Mouse (Mus musculus) liver, embryonic 16.5 days (tissue): ENCODE results near the gene Il22ra2. TPM values are rescaled to one million over a fixed set of nuclear protein-coding genes. Genes with fewer than 3 reads are reported as not detected.
A peak's percentile ranks its signal among the peaks of the same experiment; 100 is the strongest.

Experiments used
- ATAC-seq: fragments of 200-750 bp; cut with Nextera tagmentation; 2 replicates; pipeline ENCODE4 v1.8.0; 2017; ENCODE audit warnings: low read depth, mild to moderate bottlenecking, moderate number of reproducible peaks, moderate library complexity
- H3K27ac ChIP-seq: fragments of 300-500 bp; sonication (generic); 2 replicates; pipeline ENCODE4 v1.5.1; 2014; ENCODE audit warnings: mild to moderate bottlenecking, low read length
- H3K27me3 ChIP-seq: fragments of 300-500 bp; sonication (generic); 2 replicates; pipeline ENCODE4 v1.6.1; 2014; ENCODE audit warnings: low read depth, low read length, mixed read lengths; ENCODE audit not compliant: control insufficient read depth, insufficient read depth
- H3K36me3 ChIP-seq: fragments of 300-500 bp; sonication (generic); 2 replicates; pipeline ENCODE4 v1.6.1; 2014; ENCODE audit warnings: mild to moderate bottlenecking; ENCODE audit not compliant: control insufficient read depth, insufficient read depth
- H3K4me1 ChIP-seq: fragments of 300-500 bp; sonication (generic); 2 replicates; pipeline ENCODE4 v1.6.1; 2014; ENCODE audit warnings: low read depth, low read length, mixed read lengths; ENCODE audit not compliant: control insufficient read depth
- H3K4me2 ChIP-seq: fragments of 300-500 bp; sonication (generic); 2 replicates; pipeline ENCODE4 v1.6.1; 2014; ENCODE audit warnings: low read depth, low read length, mixed read lengths
- H3K4me3 ChIP-seq: fragments of 300-500 bp; sonication (generic); 2 replicates; pipeline ENCODE4 v1.5.1; 2014; ENCODE audit warnings: low read depth, mild to moderate bottlenecking, low read length
- H3K9ac ChIP-seq: fragments of 300-500 bp; sonication (generic); 2 replicates; pipeline ENCODE4 v1.6.1; 2014; ENCODE audit warnings: low read depth, low read length
- H3K9me3 ChIP-seq: fragments of 300-500 bp; sonication (generic); replicated peaks from 2 replicates; pipeline ENCODE4 v1.6.1; 2016; ENCODE audit warnings: low read length; ENCODE audit not compliant: control insufficient read depth
- WGBS: fragments of 180-500 bp; shearing (Covaris S2); extraction: QIAGEN DNeasy Blood & Tissue Kit; methylation state at CpG from one replicate; pipeline ENCODE4 v1.1.7; 2014; ENCODE audit not compliant: insufficient replicate concordance; 5-methylcytosine and 5-hydroxymethylcytosine counted together
- polyA plus RNA-seq: library from polyadenylated mRNA; unstranded; fragments of >200 nt; fragmentation: Nextera tagmentation; extraction: Ambion mirVana; gene quantifications from 2 replicates; pipeline ENCODE4 v1.2.1, GENCODE M21; 2015

Il22ra2 gene
- 0.05 TPM in 1 of 2 replicates, not detected in the other for polyA plus RNA-seq

DNA sequence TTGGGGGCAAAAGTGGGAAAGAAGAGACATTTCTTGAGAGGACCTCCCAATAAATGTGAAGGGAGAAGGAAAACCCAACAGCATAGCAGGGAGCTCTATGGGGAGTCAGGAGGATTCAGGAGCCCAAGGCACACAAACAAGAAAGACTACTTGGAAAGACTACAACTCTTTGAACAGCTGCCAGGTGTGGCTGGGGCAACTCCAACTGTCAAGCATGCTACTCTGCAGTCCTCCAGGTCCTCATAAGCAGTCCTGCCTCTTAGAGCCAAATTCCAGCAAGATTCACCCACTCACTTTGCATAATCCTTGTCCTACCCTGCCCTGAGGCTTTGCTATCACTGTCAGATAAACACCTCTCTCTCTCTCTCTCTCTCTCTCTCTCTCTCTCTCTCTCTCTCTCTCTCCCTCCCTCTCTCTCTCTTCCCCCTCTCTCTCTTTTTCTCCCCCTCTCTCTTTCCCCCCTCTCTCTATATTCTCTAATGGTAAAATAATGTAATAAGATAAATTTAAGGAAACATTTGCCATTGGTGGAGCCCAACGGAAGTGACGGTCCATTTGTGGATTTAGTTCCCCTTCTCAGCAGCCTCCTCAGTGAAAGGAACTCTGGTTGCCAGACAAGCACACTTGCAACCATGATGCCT is at the start of gene Il22ra2:
Gene Il22ra2 (plus strand): TSS at position 591 of the 641 bp plus-strand sequence.
- ATAC-seq = no peak
- H3K4me3 ChIP-seq = no peak within 1 kb of the TSS
- WGBS = 68% methylated on average over 2 of the region's 2 CpGs

DNA sequence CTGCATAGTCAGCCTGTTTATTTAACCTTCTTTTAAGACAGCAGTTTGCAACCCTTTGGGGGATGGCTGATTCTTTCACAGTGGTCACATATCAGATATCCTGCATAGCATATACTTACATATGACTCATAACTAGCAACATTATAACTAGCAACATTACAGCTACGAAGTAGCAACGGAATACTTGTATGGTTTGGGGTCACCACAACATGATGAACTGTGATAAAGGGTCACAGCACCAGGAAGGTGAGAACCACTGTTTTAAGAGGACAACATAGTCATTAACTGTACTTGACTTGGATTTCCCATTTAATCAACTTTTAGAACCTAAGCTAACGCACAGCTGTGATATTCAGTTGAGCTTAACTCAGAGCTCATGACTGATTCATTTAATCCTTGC is 44.2 kb upstream of the Il22ra2 start:
- Histone ChIP-seq H3K27me3 (no peaks in the 10 kb centered on the region), H3K4me2 (no peak overlapping the region), H3K36me3 (no peaks in the 10 kb centered on the region), H3K9me3 (no peaks in the 10 kb centered on the region), H3K4me1 (peaks cover 4% of the 10 kb centered on the region; the same call in 1 of the 2 replicates), H3K4me3 (no peak overlapping the region), H3K9ac (no peak overlapping the region), H3K27ac (no peak overlapping the region)
- 69% methylated on average over 3 of the region's 3 CpGs for WGBS
- no peak for ATAC-seq

More for the DNA sequence above, at the start of gene Il22ra2:
- Histone ChIP-seq H3K4me1 (no peaks in the 10 kb centered on the region), H3K36me3 (no peaks in the 10 kb centered on the region), H3K9me3 (no peaks in the 10 kb centered on the region), H3K27ac (no peak within 1 kb of the TSS), H3K27me3 (no peaks in the 10 kb centered on the region), H3K9ac (no peak within 1 kb of the TSS), H3K4me2 (no peak within 1 kb of the TSS)

DNA sequence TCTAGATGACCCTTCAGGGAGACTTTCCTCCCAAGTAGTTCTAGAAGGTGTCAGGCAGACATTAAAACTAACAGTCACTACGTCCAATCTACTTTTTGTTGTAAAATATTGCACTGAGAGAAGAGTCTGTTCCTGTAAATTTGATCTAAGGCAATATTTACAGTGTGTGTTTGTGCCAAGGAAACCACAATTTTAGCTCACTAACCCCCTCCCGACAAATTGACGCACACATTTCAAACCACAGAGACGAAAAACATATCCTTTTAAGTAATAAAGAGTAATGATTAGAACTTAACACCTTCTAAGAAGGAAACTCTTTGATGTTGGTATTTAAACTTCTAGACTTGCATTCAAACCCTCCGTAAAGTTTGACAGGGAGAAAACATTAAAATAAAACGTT is 43.8 kb upstream of the Il22ra2 start:
- Histone ChIP-seq H3K4me3 (no peak overlapping the region), H3K27me3 (no peaks in the 10 kb centered on the region), H3K27ac (no peak overlapping the region), H3K36me3 (no peaks in the 10 kb centered on the region), H3K4me1 (peaks cover 7% of the 10 kb centered on the region), H3K4me2 (no peak overlapping the region), H3K9me3 (no peaks in the 10 kb centered on the region), H3K9ac (no peak overlapping the region)
- WGBS = 47% methylated on average over 6 of the region's 6 CpGs
- ATAC-seq = no peak

DNA sequence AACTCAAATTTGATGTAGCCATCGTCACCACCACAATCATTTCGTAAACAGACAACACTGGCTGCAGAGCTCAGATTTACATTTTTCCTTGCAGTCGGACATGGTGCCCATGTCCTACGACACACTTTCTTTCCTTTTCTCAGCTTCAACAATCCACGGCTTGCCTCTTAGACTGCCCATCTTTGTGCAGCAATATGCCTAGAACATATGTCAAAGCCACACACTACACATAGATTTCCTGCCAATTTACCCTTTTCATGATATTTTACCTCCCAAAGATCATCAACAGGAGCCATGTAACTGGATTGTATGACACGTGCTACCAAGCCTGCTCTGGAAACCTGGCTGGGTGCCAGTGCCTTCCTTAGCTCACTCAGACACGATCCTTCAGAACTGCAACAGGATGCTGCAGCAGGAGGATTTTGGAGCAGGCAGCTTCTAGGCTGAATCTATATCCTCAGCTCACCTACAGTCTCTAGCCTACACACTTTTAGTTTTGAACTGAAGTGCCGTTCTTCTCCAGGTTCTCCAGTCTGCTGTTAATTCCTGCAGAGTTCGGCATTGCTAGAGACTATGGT is 43.3 kb upstream of the Il22ra2 start:
- Histone ChIP-seq H3K4me3 (no peak overlapping the region), H3K27me3 (no peaks in the 10 kb centered on the region)

DNA sequence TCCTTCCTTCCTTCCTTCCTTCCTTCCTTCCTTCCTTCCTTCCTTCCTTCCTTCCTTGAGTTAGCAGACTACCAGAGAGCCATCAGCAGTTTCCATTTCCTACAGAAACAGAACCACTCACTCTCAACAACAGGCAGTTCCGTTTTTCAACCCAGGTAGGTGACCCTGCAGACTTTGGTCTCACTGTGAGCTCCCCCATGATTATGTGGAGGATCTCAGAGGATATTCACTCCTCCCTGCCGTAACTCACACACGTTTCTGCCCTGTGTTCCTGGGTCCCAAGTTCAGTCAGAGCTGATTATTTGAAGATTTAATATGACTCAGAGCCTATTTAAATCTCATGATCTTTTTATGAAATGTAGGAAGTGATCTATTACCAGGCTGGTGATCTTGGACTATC is 41.1 kb upstream of the Il22ra2 start:
- no peak overlapping the region for H3K9ac ChIP-seq
- peaks cover 17% of the 10 kb centered on the region for H3K4me1 ChIP-seq
- WGBS = 70% methylated on average over 3 of the region's 3 CpGs
- H3K27ac ChIP-seq = no peak overlapping the region
- no peaks in the 10 kb centered on the region for H3K9me3 ChIP-seq
- H3K4me3 ChIP-seq = no peak overlapping the region
- no peak for ATAC-seq
- H3K36me3 ChIP-seq = no peaks in the 10 kb centered on the region
- H3K27me3 ChIP-seq = no peaks in the 10 kb centered on the region
- no peak overlapping the region for H3K4me2 ChIP-seq

More for the DNA sequence above, 43.3 kb upstream of the Il22ra2 start:
- no peak overlapping the region for H3K27ac ChIP-seq
- no peak overlapping the region for H3K9ac ChIP-seq
- ATAC-seq = no peak
- no peaks in the 10 kb centered on the region for H3K36me3 ChIP-seq
- H3K4me2 ChIP-seq = no peak overlapping the region
- H3K9me3 ChIP-seq = no peaks in the 10 kb centered on the region
- H3K4me1 ChIP-seq = peaks cover 9% of the 10 kb centered on the region
- 56% methylated on average over 9 of the region's 9 CpGs for WGBS

DNA sequence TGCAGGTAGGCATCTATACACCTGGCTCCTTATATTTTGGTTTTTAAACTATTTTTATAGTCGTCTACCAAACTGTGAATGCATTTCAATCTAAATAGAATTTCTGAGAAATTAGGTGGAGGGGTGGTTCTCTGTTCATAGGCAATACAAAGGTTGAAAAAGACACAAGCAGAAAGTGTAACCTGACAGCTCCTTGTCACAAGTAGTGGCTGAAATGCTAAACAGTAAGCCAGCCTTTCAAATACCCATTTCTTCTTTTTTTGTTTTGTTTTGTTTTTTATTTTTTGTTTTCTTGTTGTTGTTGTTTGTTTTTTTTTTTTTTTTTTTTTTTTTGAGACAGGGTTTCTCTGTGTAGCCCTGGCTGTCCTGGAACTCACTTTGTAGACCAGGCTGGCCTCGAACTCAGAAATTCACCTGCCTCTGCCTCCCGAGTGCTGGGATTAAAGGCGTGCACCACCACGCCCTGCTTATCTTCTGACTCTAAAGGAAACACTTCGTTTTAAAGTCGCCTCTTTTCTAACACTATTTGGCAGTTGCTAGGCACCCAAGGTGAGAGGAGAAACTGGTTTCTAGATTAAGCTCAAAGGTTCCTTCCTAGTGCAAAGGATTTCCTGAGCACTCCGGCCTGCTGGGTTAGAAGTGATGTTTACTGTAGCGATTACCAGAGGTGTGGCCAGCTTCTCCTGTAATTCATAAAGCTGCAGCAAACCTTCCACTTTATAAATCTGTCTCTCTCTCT is 39.8 kb upstream of the Il22ra2 start:
- 17% methylated on average over 9 of the region's 9 CpGs for WGBS
- Histone ChIP-seq H3K27ac (no peak overlapping the region; the same call in 1 of the 2 replicates), H3K36me3 (no peaks in the 10 kb centered on the region), H3K9me3 (no peaks in the 10 kb centered on the region), H3K27me3 (no peaks in the 10 kb centered on the region), H3K4me2 (no peak overlapping the region), H3K9ac (no peak overlapping the region), H3K4me3 (no peak overlapping the region), H3K4me1 (peaks cover 23% of the 10 kb centered on the region)
- no peak for ATAC-seq

DNA sequence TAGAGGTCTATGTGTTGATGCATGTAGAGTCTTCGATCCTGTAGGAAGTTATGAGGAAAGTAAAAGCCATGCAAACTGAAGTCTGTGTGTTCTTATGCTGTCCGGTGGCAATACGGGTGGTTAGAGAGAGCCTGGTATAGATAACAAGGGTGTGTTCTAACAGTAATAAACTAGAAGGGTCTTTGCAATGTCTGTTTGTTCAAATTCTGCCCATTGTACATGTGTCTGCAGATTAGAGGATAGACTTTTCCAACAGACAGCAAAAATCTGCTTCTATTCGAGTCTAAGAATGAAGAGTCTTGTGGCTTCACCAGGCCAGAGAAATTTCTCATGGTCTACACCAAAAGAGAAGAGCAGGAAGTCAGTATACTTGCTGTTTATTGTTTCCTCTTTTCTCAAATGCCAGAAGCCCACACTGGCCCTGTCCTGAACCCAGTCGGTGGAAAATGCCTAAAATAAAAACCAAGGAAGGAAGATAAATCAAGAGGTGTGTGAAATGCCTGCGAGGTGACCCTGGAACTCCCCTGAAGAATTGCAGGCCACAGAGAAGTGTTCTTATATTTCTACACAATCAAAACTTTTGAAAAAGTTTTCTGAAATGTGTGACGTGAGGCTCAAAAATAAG is 38.9 kb upstream of the Il22ra2 start:
- no peaks in the 10 kb centered on the region for H3K9me3 ChIP-seq
- H3K9ac ChIP-seq = no peak overlapping the region
- peaks cover 24% of the 10 kb centered on the region for H3K4me1 ChIP-seq
- H3K36me3 ChIP-seq = no peaks in the 10 kb centered on the region
- no peaks in the 10 kb centered on the region for H3K27me3 ChIP-seq
- ATAC-seq = 0 out of 2 replicates have a peak, but pooled peaks have one; percentile 20
- no peak overlapping the region for H3K4me2 ChIP-seq
- WGBS = 18% methylated on average over 7 of the region's 7 CpGs
- H3K27ac ChIP-seq = peak overlapping the region; percentile 62
- no peak overlapping the region for H3K4me3 ChIP-seq

DNA sequence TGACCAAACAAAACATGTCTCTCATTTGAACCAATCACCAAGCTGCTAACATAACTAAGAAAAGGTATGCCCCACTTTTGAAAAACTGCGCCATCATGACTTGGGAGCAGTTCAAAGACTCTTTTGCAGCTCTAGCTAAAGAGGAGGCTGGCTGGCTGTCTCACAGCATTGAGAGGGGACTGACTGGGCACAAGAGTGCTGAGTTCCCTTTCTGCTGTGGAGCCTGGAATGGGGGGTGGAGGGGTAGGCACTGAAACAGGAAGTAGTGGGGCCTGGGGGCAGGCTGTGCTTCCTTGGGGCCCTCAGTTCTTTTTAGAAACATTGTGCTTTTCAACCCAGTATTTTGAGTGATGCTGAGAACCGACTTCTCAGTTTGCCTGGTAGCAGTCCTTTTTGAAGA is 37.7 kb upstream of the Il22ra2 start:
- no peaks in the 10 kb centered on the region for H3K36me3 ChIP-seq
- H3K27me3 ChIP-seq = no peaks in the 10 kb centered on the region
- H3K4me1 ChIP-seq = peaks cover 24% of the 10 kb centered on the region
- no peak overlapping the region for H3K4me2 ChIP-seq
- H3K27ac ChIP-seq = peak overlapping the region; percentile 82
- H3K9me3 ChIP-seq = no peaks in the 10 kb centered on the region
- peak; percentile 64 for ATAC-seq
- no peak overlapping the region for H3K4me3 ChIP-seq
- 28% methylated on average over 2 of the region's 2 CpGs for WGBS
- no peak overlapping the region for H3K9ac ChIP-seq
